In the genomic region with DNA sequence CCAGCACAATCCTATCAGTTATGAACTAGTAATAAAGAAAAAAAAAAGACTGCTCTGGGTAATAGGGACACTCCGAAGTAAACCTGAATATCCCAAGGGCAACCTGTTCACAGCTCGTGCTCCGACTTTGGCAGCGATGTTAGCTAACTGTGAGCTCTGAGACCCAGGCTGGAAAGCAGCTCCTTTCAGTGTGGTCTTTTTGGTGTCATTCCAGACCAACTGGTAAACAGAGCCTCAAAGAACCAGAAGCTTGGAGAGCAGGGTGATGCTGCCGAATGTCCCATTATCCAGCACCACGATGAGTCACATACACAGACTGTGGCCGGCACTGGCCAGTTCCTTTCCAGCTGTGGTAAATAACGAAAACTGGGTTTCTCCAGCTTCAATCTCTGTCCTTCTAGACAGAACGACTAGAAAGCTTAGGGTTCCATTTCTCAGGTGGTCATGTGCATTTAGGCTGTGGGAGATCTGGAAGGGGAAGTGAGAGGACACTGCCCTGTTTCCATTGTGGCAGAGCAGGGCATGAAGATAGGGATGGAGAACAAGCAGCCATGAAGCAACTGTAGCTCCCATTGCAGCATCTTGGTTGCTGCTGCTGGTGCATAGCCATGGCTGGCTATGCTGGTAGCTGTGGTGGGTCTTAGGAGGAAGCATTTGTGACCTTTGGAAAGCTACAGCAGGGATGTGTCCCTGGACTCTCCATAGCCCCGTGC, we compare ENCODE assay signal across 19 mouse cellular contexts.
DNase-seq lines count a peak whose midpoint lies in the region; ATAC-seq lines count a peak whose summit lies in the region.
"Had no signal": no experiment of that assay in that cellular context is flagged by ENCODE, and none has a peak within 500 bp of the region (broad histone marks: within the 10 kb centered on the region; RNA-seq: fewer than 3 reads in every experiment).

No protein-coding gene starts in this region.

- peaks cover 4% of the 10 kb centered on the region; the same call in 1 of the 2 replicates for H3K27me3 ChIP-seq in midbrain, embryonic 10.5 days (ENCODE audit: low read depth, poor library complexity, severe bottlenecking)
- no peaks in the 10 kb centered on the region for H3K27me3 ChIP-seq in midbrain, embryonic 14.5 days (ENCODE audit: control insufficient read depth, insufficient read depth, low read length)
- H3K27me3 ChIP-seq: forebrain, embryonic 13.5 days; hindbrain, embryonic 13.5 days had no signal

- H3K27ac ChIP-seq in midbrain, embryonic 10.5 days (replicated peaks), result 0 out of 2 replicates have a peak overlapping the region, but pooled peaks have one; percentile 23
- no peak overlapping the region for H3K27ac ChIP-seq in midbrain, embryonic 14.5 days (replicated peaks; ENCODE audit: low read depth, low read length)
- H3K27ac ChIP-seq: embryonic facial prominence, embryonic 10.5 days; forebrain, embryonic 13.5 days; gastrocnemius, adult 2 months; hindbrain, embryonic 13.5 days; hindbrain, postnatal 0 days had no signal

- H3K4me3 ChIP-seq in midbrain, embryonic 10.5 days, result no peak overlapping the region
- H3K4me3 ChIP-seq in midbrain, embryonic 14.5 days (replicated peaks; ENCODE audit: low read depth, low read length), result no peak overlapping the region
- H3K4me3 ChIP-seq: embryonic facial prominence, embryonic 10.5 days; forebrain, embryonic 13.5 days; gastrocnemius, adult 2 months; hindbrain, embryonic 13.5 days had no signal

- H3K4me1 ChIP-seq in midbrain, embryonic 10.5 days, result no peaks in the 10 kb centered on the region
- H3K4me1 ChIP-seq in midbrain, embryonic 14.5 days (ENCODE audit: control insufficient read depth, insufficient read depth, low read length), result peaks cover 11% of the 10 kb centered on the region; the same call in 1 of the 2 replicates

- H3K4me2 ChIP-seq in midbrain, embryonic 14.5 days (ENCODE audit: low read length), result no peak overlapping the region
- H3K4me2 ChIP-seq: forebrain, embryonic 13.5 days; hindbrain, embryonic 13.5 days had no signal

- WGBS in midbrain, embryonic 10.5 days, result 90% methylated on average over 10 of the region's 10 CpGs
- 91% methylated on average over 10 of the region's 10 CpGs for WGBS in midbrain, embryonic 14.5 days

- no peak for ATAC-seq in midbrain, embryonic 14.5 days (ENCODE audit: low FRiP score, low TSS enrichment)
- ATAC-seq in megakaryocyte, adult 5-6 weeks (ENCODE audit: poor library complexity, severe bottlenecking), result peak; percentile 51; the same call in 1 of the 2 replicates
- ATAC-seq: CD4-positive, CD25-positive, alpha-beta regulatory T cell, adult 4 months; forebrain, embryonic 13.5 days; forebrain, postnatal 0 days; hindbrain, postnatal 0 days had no signal

- no peaks in the 10 kb centered on the region for H3K9me3 ChIP-seq in midbrain, embryonic 10.5 days (replicated peaks)
- H3K9me3 ChIP-seq in midbrain, embryonic 14.5 days (ENCODE audit: control insufficient read depth, low read length), result 0 out of 2 replicates have a peak, but pooled peaks cover 3% of the 10 kb centered on the region
- H3K9me3 ChIP-seq: forebrain, embryonic 13.5 days; hindbrain, embryonic 13.5 days had no signal

- no peaks in the 10 kb centered on the region for H3K36me3 ChIP-seq in midbrain, embryonic 10.5 days
- H3K36me3 ChIP-seq in midbrain, embryonic 14.5 days (ENCODE audit: control insufficient read depth, insufficient read depth, low read length), result no peaks in the 10 kb centered on the region
- H3K36me3 ChIP-seq: embryonic facial prominence, embryonic 10.5 days; G1E; hindbrain, embryonic 13.5 days had no signal

- DNase-seq in cerebellum, adult 9-10 months, result peak; percentile 59
- no peak for DNase-seq in cerebellum, postnatal 4 days (ENCODE audit: low spot score in 2 of 2)
- no peak for DNase-seq in midbrain, embryonic 10.5 days (ENCODE audit: low spot score)
- no peak for DNase-seq in midbrain, embryonic 14.5 days
- DNase-seq in adrenal gland, postnatal 10 days, result no peak
- DNase-seq: adrenal gland, postnatal 14 days; forebrain, postnatal 0 days; gastrocnemius, adult 2 months; gastrocnemius, postnatal 25 days; heart, adult 11 months; heart, postnatal 10 days; kidney, adult 11 months had no signal

- no peak overlapping the region for H3K9ac ChIP-seq in midbrain, embryonic 14.5 days (replicated peaks; ENCODE audit: low read length)
- H3K9ac ChIP-seq: forebrain, embryonic 13.5 days; forebrain, postnatal 0 days; hindbrain, embryonic 13.5 days had no signal
